Mouse (Mus musculus): ENCODE measurements around the gene Map1lc3b. TPM values are rescaled to one million over a fixed set of nuclear protein-coding genes. Genes with fewer than 3 reads are reported as not detected.
"Not testable (repeated sequence)": the region's sequence is repeated elsewhere in the genome, so short reads cannot be mapped to it uniquely, and the experiment has no call there.

Map1lc3b gene
- polyA plus RNA-seq, 1 experiment from 2014 or later: 268 TPM

DNA sequence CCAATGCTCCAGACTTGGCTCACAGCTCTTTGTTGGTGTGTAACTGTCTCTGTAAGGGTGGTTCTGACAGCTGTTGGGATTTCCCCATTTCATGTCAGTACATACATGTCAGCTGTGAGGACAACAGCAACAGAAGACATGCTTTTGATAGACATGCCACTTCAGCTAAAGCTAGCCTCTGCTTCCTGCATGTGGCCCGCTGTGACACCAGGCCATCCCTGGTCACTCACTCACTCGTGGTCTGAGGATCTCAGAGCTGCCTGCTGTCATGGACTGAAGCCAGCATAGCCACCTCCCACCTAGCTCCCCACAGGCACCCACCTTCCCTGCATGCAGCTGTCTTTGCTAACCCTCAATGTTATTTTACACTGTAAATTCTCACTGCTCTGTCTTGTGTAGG is 7.3 kb downstream of the Map1lc3b start:
- not testable (repeated sequence) for H3K27me3 ChIP-seq (ENCODE audit: insufficient read depth, poor library complexity, severe bottlenecking); DNase-seq (ENCODE audit: low spot score); H3K9me3 ChIP-seq; H3K27ac ChIP-seq; H3K4me3 ChIP-seq; H3K4me1 ChIP-seq (replicated peaks)
- WGBS: 79% methylated on average over 2 of the region's 2 CpGs
- peaks cover 89% of the 10 kb centered on the region for H3K36me3 ChIP-seq

DNA sequence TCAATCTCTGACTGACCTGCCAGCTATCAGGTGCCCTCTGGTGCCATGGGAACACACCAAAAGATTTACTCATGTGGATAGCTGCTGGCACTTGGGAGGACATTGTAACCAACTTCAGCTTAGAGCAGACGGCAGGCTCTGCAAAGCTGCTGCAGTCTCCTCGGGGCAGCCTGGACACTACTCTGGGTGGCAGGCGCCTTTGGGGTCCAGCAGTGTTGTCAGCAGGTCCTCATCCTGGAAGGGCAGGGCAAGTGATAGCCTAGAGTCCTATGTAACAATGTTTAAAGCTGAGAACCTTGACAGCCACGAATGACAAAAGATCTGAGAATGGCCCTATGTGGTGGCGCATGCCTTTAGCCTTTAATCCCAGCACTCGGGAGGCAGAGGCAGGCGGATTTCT is 8.0 kb downstream of the Map1lc3b start:
- no peaks in the 10 kb centered on the region for H3K9me3 ChIP-seq
- H3K27me3 ChIP-seq (ENCODE audit: insufficient read depth, poor library complexity, severe bottlenecking): no peaks in the 10 kb centered on the region
- H3K4me3 ChIP-seq: no peak overlapping the region
- no peak for DNase-seq (ENCODE audit: low spot score)
- no peaks in the 10 kb centered on the region for H3K4me1 ChIP-seq (replicated peaks)
- H3K36me3 ChIP-seq: peaks cover 92% of the 10 kb centered on the region
- no peak overlapping the region for H3K27ac ChIP-seq
- 91% methylated on average over 7 of the region's 7 CpGs for WGBS

DNA sequence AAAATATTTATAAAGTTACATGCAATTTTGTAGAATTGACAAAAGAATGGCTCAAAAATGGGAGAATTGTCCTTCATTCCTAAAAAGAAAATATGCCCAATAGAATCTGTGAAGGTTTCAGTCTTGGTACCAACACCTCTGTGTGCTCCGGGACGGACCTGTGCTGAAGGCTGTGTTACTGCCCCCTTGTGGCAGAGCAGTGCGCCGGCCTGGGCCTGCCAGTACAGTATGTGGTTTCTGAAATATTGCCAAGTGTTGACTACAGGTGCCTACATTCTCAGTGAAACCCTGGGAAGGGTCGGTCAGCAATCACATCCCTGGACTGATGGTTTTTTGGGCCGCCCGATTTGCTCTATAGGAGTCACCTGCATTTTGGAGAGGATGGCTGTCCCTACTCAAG is 8.7 kb downstream of the Map1lc3b start:
- Histone ChIP-seq H3K36me3 (peaks cover 89% of the 10 kb centered on the region), H3K27me3 (ENCODE audit: insufficient read depth, poor library complexity, severe bottlenecking) (no peaks in the 10 kb centered on the region), H3K4me3 (no peak overlapping the region), H3K4me1 (replicated peaks) (no peaks in the 10 kb centered on the region), H3K9me3 (no peaks in the 10 kb centered on the region), H3K27ac (no peak overlapping the region)
- DNase-seq (ENCODE audit: low spot score): peak; percentile 77
- 41% methylated on average over 7 of the region's 7 CpGs for WGBS

DNA sequence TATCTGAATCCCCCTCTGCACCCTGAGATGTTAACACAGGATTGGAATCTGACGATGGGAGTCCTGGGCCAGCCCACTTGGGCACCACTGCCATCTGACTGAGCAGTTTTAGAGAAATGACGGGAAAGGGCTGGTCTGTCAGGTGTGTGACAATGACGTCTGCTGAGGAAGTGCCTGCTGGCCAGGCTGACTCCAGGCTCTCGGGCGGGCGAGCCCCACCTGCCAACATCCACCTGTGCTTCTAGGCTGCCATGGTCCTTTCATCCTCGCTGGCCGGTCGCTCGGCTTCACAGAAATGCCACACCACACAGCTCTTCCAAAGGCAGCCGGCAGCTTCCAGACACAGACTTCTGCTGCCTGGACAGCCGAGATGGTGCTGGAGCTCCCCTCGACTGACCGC is 9.7 kb downstream of the Map1lc3b start:
- whole genome bisulfite sequencing: 92% methylated on average over 14 of the region's 14 CpGs
- H3K27ac ChIP-seq: no peak overlapping the region
- DNase-seq (ENCODE audit: low spot score): no peak
- H3K36me3 ChIP-seq: peaks cover 89% of the 10 kb centered on the region
- no peaks in the 10 kb centered on the region for H3K9me3 ChIP-seq
- no peaks in the 10 kb centered on the region for H3K27me3 ChIP-seq (ENCODE audit: insufficient read depth, poor library complexity, severe bottlenecking)
- no peak overlapping the region for H3K4me3 ChIP-seq
- H3K4me1 ChIP-seq (replicated peaks): 0 out of 2 replicates have a peak, but pooled peaks cover 5% of the 10 kb centered on the region

DNA sequence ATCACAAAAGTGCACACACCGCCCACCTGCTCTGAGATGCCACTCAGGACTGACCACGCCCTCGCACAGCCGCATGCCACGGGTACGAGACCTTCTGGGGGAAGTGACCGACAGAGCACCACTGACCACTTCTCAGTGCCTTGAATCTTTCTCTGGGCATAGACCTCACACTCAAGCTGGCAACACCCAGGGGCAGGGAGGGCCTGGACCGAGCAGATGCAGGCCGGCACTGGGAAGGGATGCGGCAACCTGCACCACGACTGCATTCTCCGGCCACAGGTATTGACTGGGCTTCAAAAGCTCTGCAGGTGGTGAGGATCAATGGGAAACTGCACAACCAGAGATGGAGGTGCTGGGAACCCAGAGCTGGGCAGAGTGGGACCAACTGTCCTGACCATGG is 12.2 kb downstream of the Map1lc3b start:
- Histone ChIP-seq H3K27me3 (ENCODE audit: insufficient read depth, poor library complexity, severe bottlenecking) (no peaks in the 10 kb centered on the region), H3K36me3 (peaks cover 94% of the 10 kb centered on the region), H3K4me3 (no peak overlapping the region), H3K27ac (no peak overlapping the region), H3K4me1 (replicated peaks) (0 out of 2 replicates have a peak, but pooled peaks cover 5% of the 10 kb centered on the region), H3K9me3 (no peaks in the 10 kb centered on the region)
- DNase-seq (ENCODE audit: low spot score): no peak
- WGBS: 96% methylated on average over 12 of the region's 12 CpGs

DNA sequence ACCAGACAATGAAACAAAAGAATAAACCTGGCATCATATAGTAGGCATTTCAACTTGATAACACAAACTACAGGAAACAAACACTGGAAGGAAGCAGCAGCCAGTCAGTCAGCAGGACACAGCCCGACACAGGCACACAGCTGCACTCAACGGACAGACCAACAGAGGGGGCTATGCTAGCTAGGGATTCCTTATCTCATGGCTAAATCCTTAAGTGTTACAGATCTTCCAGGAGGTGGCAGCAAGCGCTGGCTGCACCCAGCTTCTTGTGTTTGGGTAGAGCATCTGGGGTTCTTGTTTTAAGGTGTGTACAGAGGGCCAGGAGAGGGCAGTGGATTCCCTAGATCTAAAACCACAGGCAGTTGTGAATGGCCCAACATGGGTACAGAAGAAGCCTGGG is 12.7 kb downstream of the Map1lc3b start:
- Histone ChIP-seq H3K4me3 (no peak overlapping the region), H3K36me3 (peaks cover 94% of the 10 kb centered on the region), H3K27ac (no peak overlapping the region), H3K4me1 (replicated peaks) (0 out of 2 replicates have a peak, but pooled peaks cover 5% of the 10 kb centered on the region), H3K9me3 (no peaks in the 10 kb centered on the region), H3K27me3 (ENCODE audit: insufficient read depth, poor library complexity, severe bottlenecking) (no peaks in the 10 kb centered on the region)
- DNase-seq (ENCODE audit: low spot score): peak; percentile 62
- 25% methylated on average over 3 of the region's 3 CpGs for WGBS

DNA sequence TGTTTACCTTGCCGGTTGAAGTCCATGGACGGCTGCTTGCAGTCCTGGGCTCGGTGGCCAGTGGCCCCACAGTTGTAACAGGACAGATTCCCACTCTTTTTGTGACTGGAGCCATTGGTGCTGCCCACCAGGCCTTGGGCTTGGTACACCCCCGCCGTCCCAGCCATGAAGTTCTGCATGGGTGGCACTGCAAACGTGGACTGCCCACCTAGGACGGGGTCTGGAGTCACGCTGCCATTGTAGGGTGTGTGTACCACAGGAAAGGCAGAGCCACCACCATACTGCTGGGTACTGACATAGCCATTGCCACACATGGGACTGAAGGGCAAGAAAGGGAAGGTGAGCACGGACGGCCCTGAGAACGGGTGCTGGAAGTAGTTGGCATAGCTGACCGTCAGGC is 13.6 kb downstream of the Map1lc3b start:
- no peak overlapping the region for H3K27ac ChIP-seq
- 0 out of 2 replicates have a peak, but pooled peaks cover 5% of the 10 kb centered on the region for H3K4me1 ChIP-seq (replicated peaks)
- peaks cover 97% of the 10 kb centered on the region for H3K36me3 ChIP-seq
- no peak for DNase-seq (ENCODE audit: low spot score)
- no peaks in the 10 kb centered on the region for H3K9me3 ChIP-seq
- no peak overlapping the region for H3K4me3 ChIP-seq
- no peaks in the 10 kb centered on the region for H3K27me3 ChIP-seq (ENCODE audit: insufficient read depth, poor library complexity, severe bottlenecking)
- 96% methylated on average over 12 of the region's 12 CpGs for WGBS

DNA sequence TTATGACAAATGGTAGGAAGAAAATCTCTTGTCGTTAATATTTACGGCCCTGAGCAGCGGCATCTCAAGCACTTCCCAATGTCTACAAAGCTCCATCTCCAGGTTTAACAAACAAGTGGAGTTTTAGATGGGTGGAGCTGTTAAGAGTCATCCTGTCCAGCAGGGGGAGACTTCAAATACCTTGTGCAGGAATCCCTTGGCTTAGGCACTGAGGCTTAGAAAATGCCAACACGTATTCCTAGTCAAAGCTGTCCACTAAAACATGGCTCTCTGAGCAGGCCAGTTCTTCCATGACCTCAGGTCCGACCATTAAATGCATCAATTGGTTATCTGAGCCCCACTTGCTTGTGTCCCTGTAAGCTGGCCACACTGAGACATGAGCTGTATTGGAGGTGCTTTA is 17.5 kb downstream of the Map1lc3b start:
- Histone ChIP-seq H3K4me3 (no peak overlapping the region), H3K36me3 (peaks cover 97% of the 10 kb centered on the region)
- no peak for DNase-seq (ENCODE audit: low spot score)

DNA sequence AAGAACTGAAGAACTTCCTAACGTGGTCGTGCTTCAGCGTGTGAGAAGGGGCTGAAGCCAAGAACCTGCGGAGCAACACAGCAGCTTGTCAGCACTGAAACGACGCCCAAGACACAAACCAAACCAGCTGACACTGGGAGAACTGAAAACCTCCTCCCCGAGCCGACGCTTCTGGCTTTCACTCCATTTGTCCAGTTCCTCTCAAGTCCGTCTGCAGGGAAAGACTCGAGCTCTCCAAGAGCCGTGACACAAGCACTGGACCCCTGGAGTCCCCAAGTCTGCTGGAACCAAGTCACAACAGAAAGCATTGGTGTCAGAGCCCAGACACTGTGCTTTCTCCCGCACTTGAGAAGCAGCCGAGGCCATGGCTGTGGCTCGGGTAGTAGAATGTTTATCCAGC is 19.1 kb downstream of the Map1lc3b start:
- Histone ChIP-seq H3K27ac (no peak overlapping the region), H3K36me3 (peaks cover 85% of the 10 kb centered on the region), H3K9me3 (no peaks in the 10 kb centered on the region), H3K4me1 (replicated peaks) (peaks cover 9% of the 10 kb centered on the region), H3K4me3 (no peak overlapping the region), H3K27me3 (ENCODE audit: insufficient read depth, poor library complexity, severe bottlenecking) (no peaks in the 10 kb centered on the region)
- no peak for DNase-seq (ENCODE audit: low spot score)
- 92% methylated on average over 15 of the region's 15 CpGs for WGBS

More for the DNA sequence above, 17.5 kb downstream of the Map1lc3b start:
- no peak overlapping the region for H3K27ac ChIP-seq
- H3K27me3 ChIP-seq (ENCODE audit: insufficient read depth, poor library complexity, severe bottlenecking): no peaks in the 10 kb centered on the region
- no peaks in the 10 kb centered on the region for H3K9me3 ChIP-seq
- 95% methylated on average over 5 of the region's 5 CpGs for WGBS
- H3K4me1 ChIP-seq (replicated peaks): 0 out of 2 replicates have a peak, but pooled peaks cover 5% of the 10 kb centered on the region

DNA sequence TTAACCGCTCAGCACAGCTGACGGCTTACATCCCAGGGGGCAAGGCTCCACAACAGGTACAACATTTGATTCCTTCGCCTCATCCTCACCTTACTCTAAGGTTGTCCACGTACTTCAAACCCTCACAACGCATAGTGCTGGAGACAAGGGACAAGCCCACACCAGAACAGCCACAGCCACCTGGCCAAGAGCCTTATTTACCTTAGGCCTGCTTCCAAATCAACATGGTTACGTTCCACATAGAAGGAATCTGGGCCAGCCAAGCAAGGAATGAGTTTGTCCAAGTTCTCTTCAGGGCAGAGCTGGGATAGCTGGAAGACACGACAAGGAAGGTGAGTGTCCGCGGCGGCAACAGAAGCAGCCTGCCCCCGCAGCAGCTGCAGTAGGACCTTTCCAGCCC is 19.8 kb downstream of the Map1lc3b start:
- Histone ChIP-seq H3K4me1 (replicated peaks) (peaks cover 5% of the 10 kb centered on the region), H3K9me3 (no peaks in the 10 kb centered on the region), H3K36me3 (peaks cover 81% of the 10 kb centered on the region), H3K27ac (no peak overlapping the region), H3K27me3 (ENCODE audit: insufficient read depth, poor library complexity, severe bottlenecking) (no peaks in the 10 kb centered on the region), H3K4me3 (no peak overlapping the region)
- WGBS: 92% methylated on average over 11 of the region's 11 CpGs
- no peak for DNase-seq (ENCODE audit: low spot score)

DNA sequence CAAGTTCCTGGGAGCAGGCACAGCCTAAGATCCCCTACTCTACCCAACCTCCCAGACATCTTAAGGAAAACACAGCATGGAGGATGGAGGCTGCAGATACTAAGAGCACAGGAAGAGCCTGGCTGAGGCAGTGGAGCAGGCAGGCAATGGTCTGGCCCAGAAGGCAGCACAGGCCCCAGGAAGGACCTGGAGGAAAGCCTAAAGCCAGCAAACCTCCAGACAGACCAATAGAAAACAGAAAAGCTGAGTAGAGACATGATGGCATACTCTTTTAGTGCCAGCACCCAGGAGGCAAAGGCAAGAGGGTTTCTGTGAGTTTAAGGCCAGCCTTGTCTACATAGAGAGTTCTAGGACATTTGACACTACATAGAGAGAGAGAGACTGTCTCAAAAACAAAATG is 23.3 kb downstream of the Map1lc3b start:
- Histone ChIP-seq H3K27me3 (ENCODE audit: insufficient read depth, poor library complexity, severe bottlenecking) (no peaks in the 10 kb centered on the region), H3K4me1 (replicated peaks) (peaks cover 5% of the 10 kb centered on the region), H3K9me3 (no peaks in the 10 kb centered on the region), H3K4me3 (no peak overlapping the region), H3K27ac (no peak overlapping the region), H3K36me3 (peaks cover 81% of the 10 kb centered on the region)
- DNase-seq (ENCODE audit: low spot score): no peak

DNA sequence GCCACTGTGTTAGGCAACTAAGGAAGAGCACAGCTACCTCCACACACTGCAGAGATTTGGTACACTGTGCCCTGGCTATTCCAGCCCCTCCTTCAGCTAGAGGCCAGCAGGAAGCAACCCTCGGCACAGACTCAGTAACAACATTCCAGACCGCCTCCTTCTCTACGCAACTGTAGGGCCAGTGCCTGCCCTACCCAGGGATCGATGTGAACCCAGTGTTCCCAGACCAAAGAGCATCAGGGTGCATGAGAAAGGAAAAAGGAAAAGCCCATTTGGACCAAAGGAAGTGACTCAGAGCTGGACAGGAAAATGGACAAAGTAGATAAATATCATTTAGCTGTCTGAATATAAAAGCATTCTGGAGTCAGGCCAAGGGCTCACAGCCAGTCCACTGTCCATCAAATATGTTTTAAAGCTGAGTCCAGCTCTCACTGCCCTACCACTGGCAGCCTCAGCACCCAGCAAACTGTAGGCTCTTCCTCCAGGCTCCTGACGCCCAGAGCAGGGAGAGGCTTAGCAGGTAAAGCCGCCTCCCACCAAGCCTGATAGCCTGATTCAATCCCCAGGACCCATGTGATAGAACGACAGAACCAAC is 29.3 kb downstream of the Map1lc3b start:
- peaks cover 16% of the 10 kb centered on the region for H3K4me1 ChIP-seq (replicated peaks)
- no peaks in the 10 kb centered on the region for H3K9me3 ChIP-seq
- peaks cover 64% of the 10 kb centered on the region for H3K36me3 ChIP-seq
- DNase-seq (ENCODE audit: low spot score): no peak
- WGBS: 69% methylated on average over 7 of the region's 7 CpGs
- H3K27ac ChIP-seq: peak overlapping the region; percentile 5; the same call in 1 of the 2 replicates
- no peaks in the 10 kb centered on the region for H3K27me3 ChIP-seq (ENCODE audit: insufficient read depth, poor library complexity, severe bottlenecking)
- H3K4me3 ChIP-seq: no peak overlapping the region

DNA sequence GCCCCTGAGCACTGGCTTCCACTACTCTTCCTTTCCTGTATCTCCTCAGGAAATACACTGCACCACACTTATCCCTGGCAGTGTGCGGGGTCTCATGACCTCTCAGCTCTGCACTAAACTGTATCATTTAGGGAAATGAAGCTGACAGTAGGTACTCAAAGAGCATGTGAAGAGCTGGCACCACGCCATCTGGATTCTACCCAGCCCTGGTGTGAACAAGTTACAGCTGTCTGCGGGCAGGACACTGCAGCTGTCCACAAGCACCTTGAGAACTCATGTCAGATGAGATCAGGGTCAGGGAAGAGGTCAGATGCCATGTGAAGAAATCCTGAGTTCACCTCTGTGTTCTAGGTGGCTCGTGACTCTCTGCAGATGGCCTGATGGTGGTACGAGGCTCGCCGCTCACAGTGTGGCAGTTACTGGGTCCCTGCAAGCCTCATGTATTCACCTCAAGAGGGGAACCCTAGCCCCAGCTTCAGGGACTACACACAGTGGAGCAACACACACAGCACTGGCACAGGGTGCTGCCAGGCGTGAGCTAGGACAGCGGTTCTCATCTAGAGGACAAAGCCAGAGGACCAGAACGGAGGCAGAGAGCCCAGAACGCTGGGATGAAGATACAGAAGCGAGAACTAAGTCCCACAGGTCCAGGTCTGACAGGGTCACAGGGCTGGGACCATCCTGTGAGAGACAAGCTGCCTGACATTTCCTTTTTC is 30.8 kb downstream of the Map1lc3b start:
- H3K36me3 ChIP-seq: peaks cover 62% of the 10 kb centered on the region
- H3K4me3 ChIP-seq: no peak overlapping the region
- no peak for DNase-seq (ENCODE audit: low spot score)
- H3K9me3 ChIP-seq: no peaks in the 10 kb centered on the region
- no peaks in the 10 kb centered on the region for H3K27me3 ChIP-seq (ENCODE audit: insufficient read depth, poor library complexity, severe bottlenecking)
- H3K4me1 ChIP-seq (replicated peaks): peaks cover 25% of the 10 kb centered on the region
- WGBS: 90% methylated on average over 12 of the region's 12 CpGs
- H3K27ac ChIP-seq: no peak overlapping the region

Data from hindbrain, embryonic 10.5 days (tissue).